Mouse (Mus musculus) heart, embryonic 14.5 days (tissue): ENCODE data around the gene Hist1h2ad. TPM values are rescaled to one million over a fixed set of nuclear protein-coding genes. Genes with fewer than 3 reads are reported as not detected.
"Not testable (repeated sequence)": the region's sequence is repeated elsewhere in the genome, so short reads cannot be mapped to it uniquely, and the experiment has no call there.

ENCODE experiments used
- ATAC-seq: fragments of 200-750 bp; cut with Nextera tagmentation; 2 replicates; pipeline ENCODE4 v1.8.0; 2017; ENCODE audit warnings: low read depth, moderate TSS enrichment; ENCODE audit not compliant: insufficient number of reproducible peaks, insufficient read depth, low FRiP score
- H3K27ac ChIP-seq, 2 experiments: fragments of 200-500 bp in 1 of 2; fragments of 300-500 bp in 1 of 2; sonication (generic) in 1 of 2; replicated peaks in 1 of 2; 2 replicates each; pipeline ENCODE4 v1.5.1; 2012 to 2014; ENCODE audit warnings: low read depth in 2 of 2, low read length in 2 of 2, control low read depth in 1 of 2, mild to moderate bottlenecking in 1 of 2, mixed read lengths in 1 of 2; ENCODE audit not compliant: control insufficient read depth in 1 of 2, insufficient read depth in 1 of 2
- H3K27me3 ChIP-seq: fragments of 300-500 bp; sonication (generic); 2 replicates; pipeline ENCODE4 v1.6.1; 2014; ENCODE audit warnings: mild to moderate bottlenecking, low read length, control low read depth; ENCODE audit not compliant: control insufficient read depth, insufficient read depth
- H3K36me3 ChIP-seq: fragments of 300-500 bp; sonication (generic); 2 replicates; pipeline ENCODE4 v1.6.1; 2014; ENCODE audit warnings: mild to moderate bottlenecking, control low read depth, low read length, mixed read lengths; ENCODE audit not compliant: control insufficient read depth, insufficient read depth
- H3K4me1 ChIP-seq, 2 experiments: fragments of 200-500 bp in 1 of 2; fragments of 300-500 bp in 1 of 2; sonication (generic) in 1 of 2; 2 replicates each; pipeline ENCODE4 v1.6.1; 2012 to 2014; ENCODE audit warnings: low read length in 2 of 2, control low read depth in 1 of 2, mixed read lengths in 1 of 2; ENCODE audit not compliant: control insufficient read depth in 2 of 2, insufficient read depth in 2 of 2
- H3K4me2 ChIP-seq: fragments of 300-500 bp; sonication (generic); 2 replicates; pipeline ENCODE4 v1.6.1; 2014; ENCODE audit warnings: mild to moderate bottlenecking, low read length
- H3K4me3 ChIP-seq, 2 experiments: fragments of 200-500 bp in 1 of 2; fragments of 300-500 bp in 1 of 2; sonication (generic) in 1 of 2; 2 replicates each; pipeline ENCODE4 v1.5.1; 2012 to 2014; ENCODE audit warnings: low read length in 2 of 2, mild to moderate bottlenecking in 2 of 2, control low read depth in 1 of 2, low read depth in 1 of 2, moderate library complexity in 1 of 2; ENCODE audit not compliant: control insufficient read depth in 1 of 2, insufficient read depth in 1 of 2
- H3K9ac ChIP-seq: fragments of 300-500 bp; sonication (generic); 2 replicates; pipeline ENCODE4 v1.6.1; 2014; ENCODE audit warnings: mild to moderate bottlenecking, low read length
- H3K9me3 ChIP-seq: fragments of 300-500 bp; sonication (generic); 2 replicates; pipeline ENCODE4 v1.6.1; 2016; ENCODE audit warnings: low read length, control low read depth; ENCODE audit not compliant: control insufficient read depth
- WGBS: fragments of 180-500 bp; shearing (Covaris S2); extraction: QIAGEN DNeasy Blood & Tissue Kit; methylation state at CpG from one replicate; pipeline ENCODE4 v1.1.7; 2014; 5-methylcytosine and 5-hydroxymethylcytosine counted together
- polyA plus RNA-seq: library from polyadenylated mRNA; unstranded; fragments of >200 nt; fragmentation: Nextera tagmentation; extraction: Ambion mirVana; gene quantifications from 2 replicates; pipeline ENCODE4 v1.2.1, GENCODE M21; 2014

Gene Hist1h2ad
- polyA plus RNA-seq, 1 experiment from 2014 or later: 0.53 TPM

DNA sequence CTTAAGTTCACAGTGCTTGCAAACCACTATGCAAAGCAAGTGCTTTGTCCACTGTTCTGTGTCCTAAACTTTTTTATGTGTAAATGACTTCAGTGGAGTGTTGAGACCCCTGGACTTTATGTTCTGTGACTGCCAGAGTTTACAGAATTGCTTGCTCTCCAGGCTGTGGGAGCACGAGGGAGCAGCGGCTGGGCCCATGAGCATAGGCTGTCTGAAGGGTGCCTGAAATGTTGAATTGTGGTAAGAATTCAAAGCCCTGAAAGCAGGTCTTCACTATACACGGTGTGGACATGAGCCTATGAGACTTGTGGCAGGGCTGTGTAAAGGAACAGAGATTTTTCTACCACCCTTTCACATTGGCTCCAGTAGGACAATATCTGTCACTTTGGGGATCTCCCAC lies 37.5 kb downstream of the Hist1h2ad start:
- Histone ChIP-seq H3K27me3 (no peaks in the 10 kb centered on the region), H3K27ac (no peak overlapping the region), H3K9me3 (no peaks in the 10 kb centered on the region), H3K4me3 (no peak overlapping the region), H3K36me3 (no peaks in the 10 kb centered on the region), H3K9ac (no peak overlapping the region), H3K4me2 (no peak overlapping the region), H3K4me1 (no peaks in the 10 kb centered on the region)
- WGBS: 83% methylated on average over 3 of the region's 3 CpGs
- ATAC-seq: no peak

DNA sequence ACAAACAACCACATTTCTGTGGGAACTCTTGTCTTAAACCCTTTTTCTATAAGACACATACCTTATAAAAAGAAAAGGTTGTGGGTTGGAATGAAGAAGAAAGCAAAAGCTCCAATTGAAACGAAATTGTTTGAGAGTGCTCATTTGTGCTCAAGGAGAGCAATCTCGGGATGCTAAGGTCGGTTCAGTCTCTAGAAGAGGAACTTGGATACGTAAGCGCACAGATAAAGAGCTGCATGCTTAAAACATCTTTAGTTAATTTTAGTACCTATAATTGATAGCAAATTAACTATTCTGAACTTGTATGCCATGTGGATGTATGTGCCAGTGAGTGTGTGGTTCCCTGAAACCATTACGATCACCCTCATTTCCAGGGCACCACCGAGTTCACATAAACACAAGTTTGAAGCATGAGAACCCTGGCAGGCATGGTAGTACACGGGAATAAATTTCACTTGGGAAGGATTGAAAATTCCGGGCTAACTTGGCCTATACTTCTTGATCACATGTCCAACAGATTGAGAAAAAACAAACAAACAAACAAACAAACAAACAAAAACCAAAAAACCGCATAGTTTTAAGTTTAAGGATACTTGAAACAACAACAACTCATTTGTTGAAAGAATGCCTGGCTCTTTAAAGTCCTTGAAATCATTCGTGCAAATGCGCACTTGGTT lies 46.0 kb downstream of the Hist1h2ad start:
- WGBS: 54% methylated on average over 12 of the region's 12 CpGs

DNA sequence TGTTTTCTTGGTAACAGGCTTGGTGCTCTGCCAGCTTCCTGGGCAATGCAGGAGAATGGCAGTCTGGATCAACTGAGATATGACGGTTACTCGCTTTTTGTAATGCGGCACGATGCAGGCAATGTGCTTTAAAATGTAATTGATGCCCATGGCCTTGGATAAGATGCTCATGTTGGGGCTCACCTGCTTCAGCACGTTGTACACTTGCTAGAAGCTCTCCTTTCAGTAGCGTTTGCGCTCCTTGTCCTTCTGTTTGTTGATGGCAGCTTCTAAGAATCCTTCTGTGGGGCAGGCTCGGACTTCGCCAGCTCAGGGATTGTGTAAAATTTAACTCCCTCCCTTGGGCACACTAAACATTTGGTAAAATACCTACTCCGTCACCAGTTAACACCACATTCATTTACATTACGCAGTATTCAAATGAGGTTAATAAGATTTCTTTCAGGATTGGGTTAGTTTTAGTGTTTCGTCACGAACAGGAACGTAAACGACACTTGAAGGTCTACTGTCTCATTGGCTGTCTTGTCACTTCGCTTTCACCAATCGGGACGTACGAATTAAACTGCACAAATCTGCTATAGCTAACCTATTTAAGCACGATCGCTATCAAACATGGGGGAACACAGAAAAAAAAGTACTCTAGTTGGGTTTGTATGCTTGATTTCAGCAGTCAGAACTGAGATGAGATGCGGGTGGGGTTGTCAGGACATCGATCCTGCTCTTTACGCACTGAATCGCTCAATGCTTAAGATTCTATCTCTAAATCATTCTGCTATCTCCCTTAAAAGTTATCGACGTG lies 46.8 kb downstream of the Hist1h2ad start, which contains the start of gene Hist1h2be:
Gene Hist1h2be, minus strand, starts transcription at position 392 of the 799 bp plus-strand sequence.
- H3K36me3 ChIP-seq: no peaks in the 10 kb centered on the region
- peak within 1 kb of the TSS; percentile 89 for H3K4me2 ChIP-seq
- no peaks in the 10 kb centered on the region for H3K9me3 ChIP-seq
- H3K27ac ChIP-seq: peak within 1 kb of the TSS; percentile 91 to 94
- H3K4me1 ChIP-seq: peaks cover 2 to 11% of the 10 kb centered on the region in 2 experiments; a peak in 3 of 4 replicates
- peak within 1 kb of the TSS; percentile 54 to 82 for H3K4me3 ChIP-seq
- peak; percentile 70 for ATAC-seq
- no peaks in the 10 kb centered on the region for H3K27me3 ChIP-seq
- H3K9ac ChIP-seq: peak within 1 kb of the TSS; percentile 87
- WGBS: under 1% methylated on average over 27 of the region's 27 CpGs

More for the DNA sequence above, 46.0 kb downstream of the Hist1h2ad start:
- H3K27ac ChIP-seq: peak overlapping the region; percentile 85 to 91
- ATAC-seq: no peak
- no peaks in the 10 kb centered on the region for H3K27me3 ChIP-seq
- peak overlapping the region; percentile 89 for H3K4me2 ChIP-seq
- H3K36me3 ChIP-seq: no peaks in the 10 kb centered on the region
- H3K9me3 ChIP-seq: no peaks in the 10 kb centered on the region
- H3K9ac ChIP-seq: peak overlapping the region; percentile 87
- peaks cover 2 to 11% of the 10 kb centered on the region in 2 experiments; a peak in 3 of 4 replicates for H3K4me1 ChIP-seq
- H3K4me3 ChIP-seq: peak overlapping the region; percentile 54 to 82

DNA sequence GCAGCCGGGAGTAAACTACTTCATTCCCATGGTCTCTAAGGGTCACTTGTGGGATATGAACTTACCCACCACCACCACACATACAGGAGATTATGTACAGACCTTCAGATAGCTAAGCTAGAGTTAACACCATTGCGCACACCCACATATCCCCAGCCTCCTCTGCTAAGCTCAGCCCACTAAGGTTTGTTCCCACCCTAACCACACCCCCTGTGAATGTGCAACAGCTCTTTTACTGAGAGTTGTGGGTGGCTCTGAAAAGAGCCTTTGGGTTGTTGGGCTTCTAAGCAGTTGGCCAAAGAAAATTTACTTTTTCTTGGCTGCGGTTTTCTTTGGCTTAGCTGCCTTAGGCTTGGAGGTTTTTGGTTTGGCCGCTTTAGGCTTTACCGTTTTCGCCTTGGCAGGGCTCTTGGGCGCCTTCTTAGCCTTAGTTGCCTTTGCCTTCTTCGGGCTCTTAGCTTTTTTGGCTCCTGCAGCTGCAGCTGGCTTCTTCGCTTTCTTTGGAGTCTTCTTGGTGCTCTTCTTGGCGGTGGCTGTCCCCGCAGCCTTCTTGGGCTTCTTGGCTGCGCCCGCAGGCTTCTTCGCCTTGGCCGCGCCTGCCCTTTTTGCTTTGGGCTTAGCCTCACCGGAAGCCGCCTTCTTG lies 47.5 kb downstream of the Hist1h2ad start:
- WGBS: under 1% methylated on average over 18 of the region's 18 CpGs
- peaks cover 2 to 11% of the 10 kb centered on the region in 2 experiments; a peak in 3 of 4 replicates for H3K4me1 ChIP-seq
- peak overlapping the region; percentile 87 for H3K9ac ChIP-seq
- no peaks in the 10 kb centered on the region for H3K9me3 ChIP-seq
- no peaks in the 10 kb centered on the region for H3K36me3 ChIP-seq
- H3K27ac ChIP-seq: peak overlapping the region; percentile 91 to 94
- ATAC-seq: peak; percentile 85
- peak overlapping the region; percentile 54 to 82 for H3K4me3 ChIP-seq
- H3K4me2 ChIP-seq: peak overlapping the region; percentile 89
- H3K27me3 ChIP-seq: no peaks in the 10 kb centered on the region

DNA sequence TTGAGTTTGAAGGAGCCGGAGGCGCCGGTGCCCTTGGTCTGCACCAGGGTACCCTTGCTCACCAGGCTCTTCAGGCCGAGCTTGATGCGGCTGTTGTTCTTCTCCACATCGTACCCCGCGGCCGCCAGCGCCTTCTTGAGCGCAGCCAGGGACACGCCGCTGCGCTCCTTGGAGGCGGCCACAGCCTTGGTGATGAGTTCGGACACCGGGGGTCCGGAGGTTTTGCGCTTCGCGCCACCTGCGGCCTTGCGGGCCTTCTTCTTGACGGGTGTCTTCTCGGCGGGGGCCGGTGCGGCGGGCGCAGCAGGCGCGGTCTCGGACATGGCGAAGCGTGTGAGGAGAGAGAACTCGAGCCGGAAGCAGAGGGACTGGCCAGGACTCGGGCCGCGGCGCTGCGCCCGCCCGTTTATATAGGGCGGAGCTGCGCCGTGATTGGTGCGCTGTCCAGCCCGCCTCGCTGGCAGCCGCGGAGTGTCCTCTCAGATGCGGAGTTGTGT lies 48.0 kb downstream of the Hist1h2ad start, which contains the start of gene Hist1h1e:
Gene Hist1h1e, minus strand, starts transcription at position 384 of the 497 bp plus-strand sequence.
- H3K9me3 ChIP-seq, H3K27me3 ChIP-seq, H3K36me3 ChIP-seq: not testable (repeated sequence)
- H3K4me1 ChIP-seq: peaks cover 2 to 11% of the 10 kb centered on the region in 2 experiments; a peak in 3 of 4 replicates
- under 1% methylated on average over 52 of the region's 53 CpGs for WGBS
- H3K4me3 ChIP-seq: peak within 1 kb of the TSS; percentile 54 to 82
- H3K27ac ChIP-seq: peak within 1 kb of the TSS; percentile 91 to 94
- peak within 1 kb of the TSS; percentile 89 for H3K4me2 ChIP-seq
- ATAC-seq: peak; percentile 92
- H3K9ac ChIP-seq: peak within 1 kb of the TSS; percentile 87

DNA sequence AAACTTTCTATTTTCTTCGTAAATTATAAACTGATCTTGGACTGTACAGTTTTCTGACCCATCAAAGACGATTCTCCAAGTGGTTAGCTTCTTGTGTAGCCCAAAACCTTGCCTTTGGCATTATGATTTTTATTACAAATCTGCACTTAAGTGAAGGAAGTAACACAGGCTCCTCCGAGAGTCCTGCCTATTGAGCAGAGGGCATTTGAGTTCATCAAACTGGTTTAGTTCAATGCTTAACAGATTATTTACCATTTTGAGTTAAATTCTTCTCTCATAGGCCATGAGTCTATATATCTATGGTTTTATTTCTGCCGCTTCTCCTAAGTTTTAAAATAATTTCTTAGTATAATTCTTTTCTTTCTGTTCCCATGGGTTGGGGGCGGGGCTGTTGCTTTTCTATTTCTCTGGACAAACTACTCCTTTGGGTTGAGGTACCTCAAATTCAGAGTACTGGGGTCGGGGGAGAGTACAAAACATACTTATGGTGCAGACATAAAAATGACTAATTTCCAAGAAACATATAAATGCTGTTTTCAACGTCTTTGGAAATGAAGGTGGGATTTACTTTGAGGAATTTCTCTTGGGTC lies 48.8 kb downstream of the Hist1h2ad start:
- Histone ChIP-seq H3K36me3 (no peaks in the 10 kb centered on the region), H3K27ac (peak overlapping the region in 1 of 2 experiments; percentile 91; a peak in 2 of 4 replicates), H3K4me2 (peak overlapping the region; percentile 89), H3K4me3 (peak overlapping the region in 1 of 2 experiments; percentile 54; a peak in 3 of 4 replicates), H3K9me3 (no peaks in the 10 kb centered on the region), H3K9ac (peak overlapping the region; percentile 71), H3K4me1 (peaks cover 2 to 11% of the 10 kb centered on the region in 2 experiments; a peak in 3 of 4 replicates), H3K27me3 (no peaks in the 10 kb centered on the region)
- ATAC-seq: no peak
- 23% methylated on average over 7 of the region's 7 CpGs for WGBS
